8 mouse cellular contexts compared by ENCODE assay signal in genomic region chr11:69901993-69902392, GRCm38 (mm10). TPM values are rescaled to one million over a fixed set of nuclear protein-coding genes. Genes with fewer than 3 reads are reported as not detected.
A peak's percentile ranks its signal among the peaks of the same experiment; 100 is the strongest.
DNase-seq lines count a peak whose midpoint lies in the region; ATAC-seq and TF ChIP-seq lines count a peak whose summit lies in the region.

No protein-coding gene starts in this region.

- intact Hi-C loops in heart, adult 2 months (cut with DNase I) = loop anchor here (1.0 kb wide), 1 partner anchor 11 kb away; the partner anchor contains the start of gene Gps2

- no peaks in the 10 kb centered on the region for H3K9me3 ChIP-seq in limb, embryonic 11.5 days (ENCODE audit: control insufficient read depth, low read length)

- under 1% methylated on average over 38 of the region's 39 CpGs for WGBS in heart, adult 2 months
- WGBS in limb, embryonic 11.5 days = under 1% methylated on average over 39 of the region's 39 CpGs
- under 1% methylated on average over 39 of the region's 39 CpGs for WGBS in olfactory bulb, adult 2 months

- peak overlapping the region; percentile 90 for H3K4me2 ChIP-seq in limb, embryonic 11.5 days (ENCODE audit: low read depth, severe bottlenecking)

- peaks cover 3% of the 10 kb centered on the region; the same call in 1 of the 2 replicates for H3K4me1 ChIP-seq in heart, adult 2 months (ENCODE audit: control insufficient read depth, insufficient read depth, low read length)
- H3K4me1 ChIP-seq in limb, embryonic 11.5 days (ENCODE audit: control insufficient read depth, insufficient read depth, low read length) = peaks cover 18% of the 10 kb centered on the region
- peaks cover 14% of the 10 kb centered on the region for H3K4me1 ChIP-seq in olfactory bulb, adult 2 months (ENCODE audit: control insufficient read depth, insufficient read depth, low read length)

- ATAC-seq in limb, embryonic 11.5 days (ENCODE audit: insufficient number of reproducible peaks, low FRiP score, low TSS enrichment, low read depth) = no peak; the same call in 1 of the 2 replicates

- no peak for TF ChIP-seq CTCF in heart, adult 2 months (IDR thresholded peaks at IDR 0.05)
- no peak for TF ChIP-seq CTCF in olfactory bulb, adult 2 months (IDR thresholded peaks at IDR 0.05; ENCODE audit: insufficient read depth, low read depth, low read length)

- TF ChIP-seq EP300 in heart, adult 2 months (IDR thresholded peaks at IDR 0.05; ENCODE audit: insufficient read depth, low read depth, low read length) = no peak

- no peaks in the 10 kb centered on the region for H3K36me3 ChIP-seq in heart, adult 2 months (ENCODE audit: control insufficient read depth, insufficient read depth, low read length)
- H3K36me3 ChIP-seq in limb, embryonic 11.5 days (ENCODE audit: control insufficient read depth, insufficient read depth, low read length) = peaks cover 31% of the 10 kb centered on the region

- no peaks in the 10 kb centered on the region for H3K27me3 ChIP-seq in heart, adult 2 months (ENCODE audit: control insufficient read depth, insufficient read depth, low read length)
- H3K27me3 ChIP-seq in limb, embryonic 11.5 days (ENCODE audit: control insufficient read depth, insufficient read depth, low read length) = no peaks in the 10 kb centered on the region

- peak overlapping the region; percentile 82 for H3K9ac ChIP-seq in heart, adult 2 months (ENCODE audit: low read depth, low read length)
- peak overlapping the region; percentile 99 for H3K9ac ChIP-seq in limb, embryonic 11.5 days (ENCODE audit: low read length)

- no peaks in the 10 kb centered on the region for H3K79me2 ChIP-seq in heart, adult 2 months (replicated peaks; ENCODE audit: control insufficient read depth, insufficient read depth, low read length)

- H3K4me3 ChIP-seq in heart, adult 2 months = peak overlapping the region; percentile 83
- peak overlapping the region; percentile 74 for H3K4me3 ChIP-seq in limb, embryonic 11.5 days (ENCODE audit: low read depth, low read length)
- peak overlapping the region; percentile 67 for H3K4me3 ChIP-seq in olfactory bulb, adult 2 months (ENCODE audit: insufficient read depth, low read depth, low read length)

- no peak for TF ChIP-seq POLR2A in heart, adult 2 months (IDR thresholded peaks at IDR 0.05; ENCODE audit: insufficient read depth, low read depth, low read length)
- TF ChIP-seq POLR2A in olfactory bulb, adult 2 months (IDR thresholded peaks at IDR 0.05; ENCODE audit: insufficient read depth, low read depth, low read length) = no peak

- no peak for DNase-seq in heart, adult 2 months
- no peak for DNase-seq in heart, adult 8-10 months (ENCODE audit: low spot score)
- peak; percentile 25 for DNase-seq in urinary bladder, postnatal 25 days (ENCODE audit: low spot score)
- no peak for DNase-seq in urinary bladder, postnatal 4 days (ENCODE audit: low spot score in 2 of 2)
- DNase-seq in limb, embryonic 11.5 days (ENCODE audit: low spot score) = no peak
- no peak for DNase-seq in adrenal gland, adult (ENCODE audit: inconsistent age in 2 of 2, low spot score in 1 of 2)
- DNase-seq in right cerebral cortex, postnatal 25 days = no peak

- H3K27ac ChIP-seq in heart, adult 2 months = peak overlapping the region; percentile 98
- peak overlapping the region; percentile 97 for H3K27ac ChIP-seq in limb, embryonic 11.5 days (replicated peaks; ENCODE audit: low read depth, low read length)
- H3K27ac ChIP-seq in olfactory bulb, adult 2 months (ENCODE audit: insufficient read depth, low read depth, low read length) = no peak overlapping the region

RNA-seq across cellular contexts. Expression of gene Neurl4, which starts 1.1 kb away (rescaled TPM):
- total RNA-seq in heart, adult 2 months (2021) = 10 to 100 TPM; 42.6 to 47.1 TPM
- 31.5 and 54.1 TPM in 2 replicates for polyA plus RNA-seq in heart, adult 2 months (2012; rRNA removed)
- total RNA-seq in heart, adult 8-10 months (2022) = 10 to 100 TPM; 38.0 to 50.9 (median 43.4) TPM
- polyA plus RNA-seq in limb, embryonic 11.5 days (2014; fragmentation: Nextera tagmentation; extraction: Ambion mirVana) = 15.3 and 15.5 TPM in 2 replicates
- not detected in 2 replicates for polyA plus RNA-seq in olfactory bulb, adult 2 months (2012; ENCODE audit: insufficient read depth, insufficient read length, low replicate concordance, missing spikeins)

RNA-seq across cellular contexts. Expression of gene 2810408A11Rik, which starts 1.2 kb away (rescaled TPM):
- under 1 TPM; 0.23 to 0.34 TPM for total RNA-seq in heart, adult 2 months (2021)
- polyA plus RNA-seq in heart, adult 2 months (2012; rRNA removed) = 0.15 and 0.41 TPM in 2 replicates
- under 1 TPM; 0.43 to 0.81 (median 0.60) TPM for total RNA-seq in heart, adult 8-10 months (2022)
- polyA plus RNA-seq in limb, embryonic 11.5 days (2014; fragmentation: Nextera tagmentation; extraction: Ambion mirVana) = 24.8 and 26.5 TPM in 2 replicates
- not detected in 2 replicates for polyA plus RNA-seq in olfactory bulb, adult 2 months (2012; ENCODE audit: insufficient read depth, insufficient read length, low replicate concordance, missing spikeins)

RNA-seq across cellular contexts. Expression of gene Acap1, which starts 6.7 kb away (rescaled TPM):
- total RNA-seq in heart, adult 2 months (2021) = 1 to 10 TPM in 1 of 2 experiments, under 1 TPM in 1; 0.65 to 1.1 TPM
- 1.7 and 3.3 TPM in 2 replicates for polyA plus RNA-seq in heart, adult 2 months (2012; rRNA removed)
- total RNA-seq in heart, adult 8-10 months (2022) = 1 to 10 TPM in 2 of 4 experiments, under 1 TPM in 2; 0.16 to 1.1 (median 0.83) TPM
- polyA plus RNA-seq in limb, embryonic 11.5 days (2014; fragmentation: Nextera tagmentation; extraction: Ambion mirVana) = 0.72 and 0.78 TPM in 2 replicates
- polyA plus RNA-seq in olfactory bulb, adult 2 months (2012; ENCODE audit: insufficient read depth, insufficient read length, low replicate concordance, missing spikeins) = 120 TPM in 1 of 2 replicates, not detected in the other

RNA-seq across cellular contexts. Expression of gene Gps2, which starts 11.7 kb away (rescaled TPM):
- 10 to 100 TPM; 27.2 to 28.4 TPM for total RNA-seq in heart, adult 2 months (2021)
- 53.9 and 63.9 TPM in 2 replicates for polyA plus RNA-seq in heart, adult 2 months (2012; rRNA removed)
- total RNA-seq in heart, adult 8-10 months (2022) = 10 to 100 TPM; 23.2 to 32.1 (median 27.7) TPM
- 90.8 and 94.0 TPM in 2 replicates for polyA plus RNA-seq in limb, embryonic 11.5 days (2014; fragmentation: Nextera tagmentation; extraction: Ambion mirVana)
- polyA plus RNA-seq in olfactory bulb, adult 2 months (2012; ENCODE audit: insufficient read depth, insufficient read length, low replicate concordance, missing spikeins) = not detected in 2 replicates

RNA-seq across cellular contexts. Expression of gene Eif5a, which starts 19.8 kb away (rescaled TPM):
- 100 to 1,000 TPM; 397 to 444 TPM for total RNA-seq in heart, adult 2 months (2021)
- polyA plus RNA-seq in heart, adult 2 months (2012; rRNA removed) = 360 and 540 TPM in 2 replicates
- total RNA-seq in heart, adult 8-10 months (2022) = 100 to 1,000 TPM; 410 to 451 (median 437) TPM
- polyA plus RNA-seq in limb, embryonic 11.5 days (2014; fragmentation: Nextera tagmentation; extraction: Ambion mirVana) = 2,284 and 2,370 TPM in 2 replicates
- polyA plus RNA-seq in olfactory bulb, adult 2 months (2012; ENCODE audit: insufficient read depth, insufficient read length, low replicate concordance, missing spikeins) = 516 and 653 TPM in 2 replicates

Comparison
In these comparisons a context has a peak if more than half of its experiments do, and no peak if none do; other contexts are left out.
1. RNA of gene 2810408A11Rik, which starts 1.2 kb away (polyA plus RNA-seq): 24.8 to 26.5 TPM in limb, embryonic 11.5 days; 0.15 to 0.41 TPM in heart, adult 2 months and not detected in olfactory bulb, adult 2 months; every median in the first group is over 10 times any median in the second.
2. Peak in every context shown above with its lines, with median percentiles within 50 percentile points of each other: H3K4me3 ChIP-seq.